Mouse (Mus musculus): ENCODE measurements at regions not wholly inside any gene's neighbourhood (a gene's known extent, or its start where the extent isn't known, plus 50 kb on each side); places are given as distances from the start of the nearest gene placed in this dataset.

- peak; percentile 44; the same call in 1 of the 2 replicates for ATAC-seq (ENCODE audit: insufficient number of reproducible peaks, low FRiP score, low TSS enrichment, low read depth)
- WGBS, result 26% methylated on average over 1 of the region's 1 CpGs
- no peaks in the 10 kb centered on the region for H3K36me3 ChIP-seq (ENCODE audit: control insufficient read depth, insufficient read depth, low read length)
- no peaks in the 10 kb centered on the region for H3K27me3 ChIP-seq (ENCODE audit: control insufficient read depth, insufficient read depth, low read length)
- no peaks in the 10 kb centered on the region for H3K4me1 ChIP-seq (ENCODE audit: control insufficient read depth, insufficient read depth, low read length)
- no peaks in the 10 kb centered on the region for H3K9me3 ChIP-seq (ENCODE audit: control insufficient read depth, low read length)
- H3K9ac ChIP-seq (ENCODE audit: low read length), result no peak overlapping the region
- H3K4me2 ChIP-seq (ENCODE audit: low read depth, severe bottlenecking), result no peak overlapping the region
- H3K4me3 ChIP-seq (ENCODE audit: low read depth, low read length), result no peak overlapping the region
- no peak for DNase-seq (ENCODE audit: low spot score)
- H3K27ac ChIP-seq (replicated peaks; ENCODE audit: low read depth, low read length), result no peak overlapping the region
Measured at GRCm38 (mm10) chr13:116489420-116489819, 179.9 kb upstream of the Isl1 start.

DNA sequence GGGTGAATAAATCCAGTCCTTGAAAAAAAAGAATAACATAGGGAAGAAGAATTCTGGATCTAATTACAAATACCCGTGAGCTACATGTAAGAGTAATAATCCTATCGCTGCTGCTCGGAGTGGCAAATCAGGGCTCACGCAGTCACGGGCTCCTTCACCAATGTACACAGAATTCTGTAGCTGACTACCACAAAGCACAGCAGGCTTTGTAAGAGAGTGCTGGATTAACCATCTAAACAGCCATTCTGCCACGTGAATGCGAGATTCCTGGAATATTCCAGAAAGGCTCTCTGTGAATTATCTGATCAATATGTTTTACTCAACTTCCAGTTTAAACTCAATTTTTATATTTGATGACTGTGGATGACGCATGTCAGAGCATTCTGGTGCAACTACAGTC lies 165.1 kb upstream of the Isl1 start:
- Histone ChIP-seq H3K4me1 (ENCODE audit: control insufficient read depth, insufficient read depth, low read length) (0 out of 2 replicates have a peak, but pooled peaks cover 3% of the 10 kb centered on the region), H3K27me3 (ENCODE audit: control insufficient read depth, insufficient read depth, low read length) (no peaks in the 10 kb centered on the region), H3K4me3 (ENCODE audit: low read depth, low read length) (no peak overlapping the region), H3K27ac (replicated peaks; ENCODE audit: low read depth, low read length) (no peak overlapping the region), H3K9ac (ENCODE audit: low read length) (no peak overlapping the region), H3K9me3 (ENCODE audit: control insufficient read depth, low read length) (no peaks in the 10 kb centered on the region), H3K4me2 (ENCODE audit: low read depth, severe bottlenecking) (no peak overlapping the region), H3K36me3 (ENCODE audit: control insufficient read depth, insufficient read depth, low read length) (no peaks in the 10 kb centered on the region)
- WGBS, result 41% methylated on average over 8 of the region's 8 CpGs
- no peak for DNase-seq (ENCODE audit: low spot score)
- ATAC-seq (ENCODE audit: insufficient number of reproducible peaks, low FRiP score, low TSS enrichment, low read depth), result no peak

DNA sequence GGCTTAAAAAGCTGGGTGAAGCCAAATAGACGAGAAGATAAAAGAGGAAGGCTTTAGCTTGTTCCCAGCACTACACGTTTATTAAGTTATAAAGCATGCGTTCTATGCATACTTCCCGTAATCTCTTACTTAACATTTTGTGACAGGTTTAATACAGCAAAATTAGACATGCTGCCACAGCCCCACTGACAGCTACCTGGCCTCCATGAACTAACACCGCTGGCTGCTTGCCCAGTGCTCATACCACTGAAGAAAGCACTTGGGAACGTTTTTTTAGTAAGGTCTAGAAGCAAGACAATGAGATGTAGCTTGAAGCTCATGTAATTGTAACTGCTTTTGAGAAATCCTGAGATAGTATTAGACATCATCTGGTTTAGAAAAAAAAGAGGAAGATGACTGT lies 152.3 kb upstream of the Isl1 start:
- no peak overlapping the region for H3K27ac ChIP-seq (replicated peaks; ENCODE audit: low read depth, low read length)
- H3K27me3 ChIP-seq (ENCODE audit: control insufficient read depth, insufficient read depth, low read length), result no peaks in the 10 kb centered on the region
- H3K4me2 ChIP-seq (ENCODE audit: low read depth, severe bottlenecking), result no peak overlapping the region
- no peak overlapping the region for H3K4me3 ChIP-seq (ENCODE audit: low read depth, low read length)
- no peak for DNase-seq (ENCODE audit: low spot score)
- H3K4me1 ChIP-seq (ENCODE audit: control insufficient read depth, insufficient read depth, low read length), result no peaks in the 10 kb centered on the region
- H3K9me3 ChIP-seq (ENCODE audit: control insufficient read depth, low read length), result no peaks in the 10 kb centered on the region
- WGBS, result 80% methylated on average over 6 of the region's 6 CpGs
- ATAC-seq (ENCODE audit: insufficient number of reproducible peaks, low FRiP score, low TSS enrichment, low read depth), result no peak
- H3K9ac ChIP-seq (ENCODE audit: low read length), result no peak overlapping the region
- H3K36me3 ChIP-seq (ENCODE audit: control insufficient read depth, insufficient read depth, low read length), result no peaks in the 10 kb centered on the region

GRCm38 (mm10) chr13:116443165-116443955 lies 133.9 kb upstream of the Isl1 start:
- no peaks in the 10 kb centered on the region for H3K4me1 ChIP-seq (ENCODE audit: control insufficient read depth, insufficient read depth, low read length)
- no peak overlapping the region for H3K9ac ChIP-seq (ENCODE audit: low read length)
- H3K4me2 ChIP-seq (ENCODE audit: low read depth, severe bottlenecking), result no peak overlapping the region
- peak; percentile 70; the same call in 1 of the 2 replicates for ATAC-seq (ENCODE audit: insufficient number of reproducible peaks, low FRiP score, low TSS enrichment, low read depth)
- H3K27me3 ChIP-seq (ENCODE audit: control insufficient read depth, insufficient read depth, low read length), result no peaks in the 10 kb centered on the region
- H3K27ac ChIP-seq (replicated peaks; ENCODE audit: low read depth, low read length), result no peak overlapping the region
- H3K36me3 ChIP-seq (ENCODE audit: control insufficient read depth, insufficient read depth, low read length), result no peaks in the 10 kb centered on the region
- WGBS, result 32% methylated on average over 15 of the region's 15 CpGs
- H3K9me3 ChIP-seq (ENCODE audit: control insufficient read depth, low read length), result no peaks in the 10 kb centered on the region
- peak; percentile 34 for DNase-seq (ENCODE audit: low spot score)
- H3K4me3 ChIP-seq (ENCODE audit: low read depth, low read length), result no peak overlapping the region

GRCm38 (mm10) chr13:116417768-116418167 lies 108.3 kb upstream of the Isl1 start:
- Histone ChIP-seq H3K36me3 (ENCODE audit: control insufficient read depth, insufficient read depth, low read length) (no peaks in the 10 kb centered on the region), H3K9ac (ENCODE audit: low read length) (no peak overlapping the region), H3K27me3 (ENCODE audit: control insufficient read depth, insufficient read depth, low read length) (no peaks in the 10 kb centered on the region), H3K4me2 (ENCODE audit: low read depth, severe bottlenecking) (no peak overlapping the region), H3K4me3 (ENCODE audit: low read depth, low read length) (no peak overlapping the region), H3K9me3 (ENCODE audit: control insufficient read depth, low read length) (no peaks in the 10 kb centered on the region), H3K4me1 (ENCODE audit: control insufficient read depth, insufficient read depth, low read length) (no peaks in the 10 kb centered on the region), H3K27ac (replicated peaks; ENCODE audit: low read depth, low read length) (no peak overlapping the region)
- no peak for DNase-seq (ENCODE audit: low spot score)
- ATAC-seq (ENCODE audit: insufficient number of reproducible peaks, low FRiP score, low TSS enrichment, low read depth), result no peak
- WGBS, result 88% methylated on average over 3 of the region's 3 CpGs

DNA sequence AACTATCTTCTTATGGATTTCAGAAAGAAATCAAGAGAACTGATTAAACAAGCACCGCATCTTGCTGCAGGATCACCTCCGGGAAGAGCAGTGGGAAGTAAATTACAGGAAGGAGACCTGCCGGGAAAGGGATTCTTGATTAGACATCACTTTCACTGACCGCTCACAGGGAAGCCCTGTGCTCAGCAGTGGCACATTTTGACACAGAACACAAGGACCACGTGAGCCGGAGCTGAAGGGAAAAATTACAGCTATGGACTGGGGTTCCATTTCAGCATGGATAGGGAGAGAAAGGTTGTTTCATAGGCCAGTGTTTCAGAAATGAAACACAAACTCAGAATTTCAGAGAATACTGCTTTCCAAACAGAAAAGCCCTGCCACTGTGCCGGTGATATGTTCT lies 105.0 kb upstream of the Isl1 start:
- Histone ChIP-seq H3K27me3 (ENCODE audit: control insufficient read depth, insufficient read depth, low read length) (no peaks in the 10 kb centered on the region), H3K4me2 (ENCODE audit: low read depth, severe bottlenecking) (no peak overlapping the region), H3K9me3 (ENCODE audit: control insufficient read depth, low read length) (no peaks in the 10 kb centered on the region), H3K9ac (ENCODE audit: low read length) (no peak overlapping the region), H3K4me3 (ENCODE audit: low read depth, low read length) (no peak overlapping the region), H3K36me3 (ENCODE audit: control insufficient read depth, insufficient read depth, low read length) (no peaks in the 10 kb centered on the region), H3K27ac (replicated peaks; ENCODE audit: low read depth, low read length) (no peak overlapping the region), H3K4me1 (ENCODE audit: control insufficient read depth, insufficient read depth, low read length) (no peaks in the 10 kb centered on the region)
- DNase-seq (ENCODE audit: low spot score), result no peak
- WGBS, result 52% methylated on average over 7 of the region's 7 CpGs
- no peak for ATAC-seq (ENCODE audit: insufficient number of reproducible peaks, low FRiP score, low TSS enrichment, low read depth)

DNA sequence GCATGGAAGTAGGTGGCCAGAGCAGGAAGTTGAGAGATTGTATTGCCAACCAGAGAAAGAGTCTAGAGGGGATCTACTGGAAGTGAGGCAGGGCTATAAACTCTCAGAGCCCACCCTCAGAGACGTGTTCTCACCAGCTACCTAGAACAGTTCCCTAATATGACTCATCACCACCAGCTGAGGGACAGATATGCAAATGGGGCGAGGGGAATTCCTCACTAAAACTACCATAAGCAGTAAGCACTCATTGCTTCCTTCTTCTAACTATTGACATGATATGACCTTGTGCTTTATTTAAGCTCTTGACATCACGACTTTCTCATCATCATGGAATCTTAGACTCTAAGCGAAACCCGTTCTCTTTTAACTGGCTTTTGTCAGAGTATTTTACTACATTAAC lies 101.2 kb upstream of the Isl1 start:
- WGBS, result 74% methylated on average over 5 of the region's 5 CpGs
- Histone ChIP-seq H3K27me3 (ENCODE audit: control insufficient read depth, insufficient read depth, low read length) (no peaks in the 10 kb centered on the region), H3K36me3 (ENCODE audit: control insufficient read depth, insufficient read depth, low read length) (no peaks in the 10 kb centered on the region), H3K27ac (replicated peaks; ENCODE audit: low read depth, low read length) (no peak overlapping the region), H3K4me1 (ENCODE audit: control insufficient read depth, insufficient read depth, low read length) (no peaks in the 10 kb centered on the region), H3K9me3 (ENCODE audit: control insufficient read depth, low read length) (no peaks in the 10 kb centered on the region), H3K4me2 (ENCODE audit: low read depth, severe bottlenecking) (no peak overlapping the region), H3K4me3 (ENCODE audit: low read depth, low read length) (no peak overlapping the region), H3K9ac (ENCODE audit: low read length) (no peak overlapping the region)
- DNase-seq (ENCODE audit: low spot score) (no peak), ATAC-seq (ENCODE audit: insufficient number of reproducible peaks, low FRiP score, low TSS enrichment, low read depth) (no peak)

Data from limb, embryonic 11.5 days (tissue).